ENCODE assay signal across 14 mouse cellular contexts in genomic region chr9:110366746-110367145, GRCm38 (mm10). TPM values are rescaled to one million over a fixed set of nuclear protein-coding genes. Genes with fewer than 3 reads are reported as not detected.
DNase-seq lines count a peak whose midpoint lies in the region; ATAC-seq and TF ChIP-seq lines count a peak whose summit lies in the region.
"Had no signal": no experiment of that assay in that cellular context is flagged by ENCODE, and none has a peak within 500 bp of the region (broad histone marks: within the 10 kb centered on the region; RNA-seq: fewer than 3 reads in every experiment).

No protein-coding gene starts in this region.

- TF ChIP-seq POLR2A in testis, adult 2 months (IDR thresholded peaks at IDR 0.05; ENCODE audit: control insufficient read depth, low read depth, low read length), result no peak

- no peaks in the 10 kb centered on the region for H3K9me3 ChIP-seq in heart, embryonic 16.5 days (replicated peaks; ENCODE audit: control insufficient read depth, low read length)
- no peaks in the 10 kb centered on the region for H3K9me3 ChIP-seq in liver, embryonic 11.5 days (ENCODE audit: control insufficient read depth, low read length)
- H3K9me3 ChIP-seq: hindbrain, embryonic 12.5 days; limb, embryonic 15.5 days; neural tube, embryonic 15.5 days had no signal

- H3K4me2 ChIP-seq in heart, embryonic 16.5 days (ENCODE audit: low read depth, low read length), result no peak overlapping the region
- no peak overlapping the region for H3K4me2 ChIP-seq in liver, embryonic 11.5 days
- H3K4me2 ChIP-seq: hindbrain, embryonic 12.5 days; limb, embryonic 15.5 days; neural tube, embryonic 15.5 days had no signal

- no peak for TF ChIP-seq CTCF in testis, adult 2 months (IDR thresholded peaks at IDR 0.05; ENCODE audit: control insufficient read depth, insufficient read depth, insufficient replicate concordance, low read depth, low read length)

- no peaks in the 10 kb centered on the region for H3K27me3 ChIP-seq in heart, embryonic 16.5 days (ENCODE audit: control insufficient read depth, insufficient read depth, low read length)
- H3K27me3 ChIP-seq in testis, adult 2 months (ENCODE audit: control insufficient read depth, insufficient read depth, low read length), result no peaks in the 10 kb centered on the region
- H3K27me3 ChIP-seq in liver, embryonic 11.5 days (replicated peaks; ENCODE audit: control insufficient read depth, insufficient read depth, low read length), result no peaks in the 10 kb centered on the region
- H3K27me3 ChIP-seq: hindbrain, embryonic 12.5 days; limb, embryonic 15.5 days; neural tube, embryonic 15.5 days had no signal

- no peak for DNase-seq in heart, postnatal 4 days
- DNase-seq in testis, postnatal 14 days (ENCODE audit: low spot score), result no peak
- DNase-seq in liver, embryonic 11.5 days (ENCODE audit: low spot score), result no peak
- no peak for DNase-seq in cerebellum, adult 9-10 months
- no peak for DNase-seq in cerebellum, adult 9-11 months
- DNase-seq: forebrain, postnatal 0 days; gastrocnemius, postnatal 36 days had no signal

- peaks cover 7% of the 10 kb centered on the region; the same call in 1 of the 2 replicates for H3K36me3 ChIP-seq in heart, embryonic 16.5 days (ENCODE audit: control insufficient read depth, insufficient read depth)
- H3K36me3 ChIP-seq in testis, adult 2 months (ENCODE audit: control insufficient read depth, insufficient read depth, low read length), result no peaks in the 10 kb centered on the region
- peaks cover 8% of the 10 kb centered on the region; the same call in 1 of the 2 replicates for H3K36me3 ChIP-seq in liver, embryonic 11.5 days (ENCODE audit: control insufficient read depth, insufficient read depth, low read length)

- no peak overlapping the region for H3K9ac ChIP-seq in heart, embryonic 16.5 days (ENCODE audit: low read length)
- no peak overlapping the region for H3K9ac ChIP-seq in liver, embryonic 11.5 days (ENCODE audit: low read depth, low read length)
- H3K9ac ChIP-seq: forebrain, postnatal 0 days; hindbrain, embryonic 12.5 days; limb, embryonic 15.5 days; neural tube, embryonic 15.5 days had no signal

- H3K4me3 ChIP-seq in heart, embryonic 16.5 days (ENCODE audit: low read length), result no peak overlapping the region
- no peak overlapping the region for H3K4me3 ChIP-seq in testis, adult 2 months (ENCODE audit: control insufficient read depth, low read depth, low read length)
- no peak overlapping the region for H3K4me3 ChIP-seq in liver, embryonic 11.5 days (ENCODE audit: low read depth, low read length)
- H3K4me3 ChIP-seq: hindbrain, embryonic 12.5 days; limb, embryonic 15.5 days; neural tube, embryonic 15.5 days had no signal

- peaks cover 13% of the 10 kb centered on the region for H3K4me1 ChIP-seq in heart, embryonic 16.5 days (ENCODE audit: control insufficient read depth, insufficient read depth, low read length)
- no peaks in the 10 kb centered on the region; the same call in 1 of the 2 replicates for H3K4me1 ChIP-seq in testis, adult 2 months (ENCODE audit: control insufficient read depth, insufficient read depth, low read length)
- H3K4me1 ChIP-seq in liver, embryonic 11.5 days (replicated peaks; ENCODE audit: control insufficient read depth, insufficient read depth, low read length), result no peaks in the 10 kb centered on the region
- H3K4me1 ChIP-seq: hindbrain, embryonic 12.5 days; limb, embryonic 15.5 days; neural tube, embryonic 15.5 days had no signal

- WGBS in heart, embryonic 16.5 days, result 55% methylated on average over 5 of the region's 5 CpGs
- 56% methylated on average over 5 of the region's 5 CpGs for WGBS in liver, embryonic 11.5 days

- no peak overlapping the region for H3K27ac ChIP-seq in heart, embryonic 16.5 days (ENCODE audit: low read length)
- peak overlapping the region; percentile 32 for H3K27ac ChIP-seq in testis, adult 2 months (ENCODE audit: control insufficient read depth, insufficient read depth, low read depth, low read length)
- no peak overlapping the region for H3K27ac ChIP-seq in liver, embryonic 11.5 days (ENCODE audit: low read depth, low read length)
- H3K27ac ChIP-seq: hindbrain, embryonic 12.5 days; limb, embryonic 15.5 days; neural tube, embryonic 15.5 days; stomach, postnatal 0 days had no signal

- ATAC-seq in heart, embryonic 16.5 days (replicated peaks; ENCODE audit: extremely low read depth, insufficient read depth, low FRiP score), result peak; percentile 54; the same call in 1 of the 2 replicates
- peak; percentile 54 for ATAC-seq in common myeloid progenitor, adult 5-6 weeks (replicated peaks; ENCODE audit: low read depth, poor library complexity, severe bottlenecking)
- ATAC-seq in liver, embryonic 11.5 days (replicated peaks; ENCODE audit: low FRiP score), result no peak

RNA-seq across cellular contexts. Expression of gene Scap, which starts 33.7 kb away (rescaled TPM):
- 20.9 and 22.2 TPM in 2 replicates for polyA plus RNA-seq in heart, embryonic 16.5 days (2015; fragmentation: Nextera tagmentation; extraction: Ambion mirVana)
- total RNA-seq in heart, postnatal 4 days (2021), result 10 to 100 TPM; 30.5 to 34.0 TPM
- polyA plus RNA-seq in testis, adult 2 months (2012; rRNA removed), result 10.8 and 13.3 TPM in 2 replicates
- total RNA-seq in common myeloid progenitor, adult 5-6 weeks (2017), result 23.6 and 27.4 TPM in 2 replicates
- 32.9 and 36.7 TPM in 2 replicates for polyA plus RNA-seq in liver, embryonic 11.5 days (2014; fragmentation: Nextera tagmentation; extraction: Ambion mirVana)

RNA-seq across cellular contexts. Expression of gene Ptpn23, which starts 41.3 kb away (rescaled TPM):
- polyA plus RNA-seq in heart, embryonic 16.5 days (2015; fragmentation: Nextera tagmentation; extraction: Ambion mirVana), result 11.3 and 12.0 TPM in 2 replicates
- total RNA-seq in heart, postnatal 4 days (2021), result 10 to 100 TPM; 32.4 to 33.7 TPM
- polyA plus RNA-seq in testis, adult 2 months (2012; rRNA removed), result 28.4 and 32.3 TPM in 2 replicates
- total RNA-seq in common myeloid progenitor, adult 5-6 weeks (2017), result 3.7 TPM in 2 replicates
- 13.2 and 13.6 TPM in 2 replicates for polyA plus RNA-seq in liver, embryonic 11.5 days (2014; fragmentation: Nextera tagmentation; extraction: Ambion mirVana)

RNA-seq across cellular contexts. Expression of gene Ngp, which starts 52.8 kb away (rescaled TPM):
- polyA plus RNA-seq in heart, embryonic 16.5 days (2015; fragmentation: Nextera tagmentation; extraction: Ambion mirVana), result 3.3 and 6.5 TPM in 2 replicates
- total RNA-seq in heart, postnatal 4 days (2021), result 1 to 10 TPM; 1.8 to 3.2 TPM
- polyA plus RNA-seq in testis, adult 2 months (2012; rRNA removed), result not detected in 2 replicates
- total RNA-seq in common myeloid progenitor, adult 5-6 weeks (2017), result 114 and 131 TPM in 2 replicates
- polyA plus RNA-seq in liver, embryonic 11.5 days (2014; fragmentation: Nextera tagmentation; extraction: Ambion mirVana), result 16.6 and 19.0 TPM in 2 replicates
- total RNA-seq: forebrain, postnatal 0 days; gastrocnemius, postnatal 36 days had no signal
